Mouse (Mus musculus) hindbrain, embryonic 14.5 days (tissue): Measurements from ENCODE around the gene Prdm1. TPM values are rescaled to one million over a fixed set of nuclear protein-coding genes. Genes with fewer than 3 reads are reported as not detected.

Source experiments
- ATAC-seq: fragments of 200-750 bp; cut with Nextera tagmentation; 2 replicates; pipeline ENCODE4 v1.8.0; 2017; ENCODE audit warnings: moderate number of reproducible peaks, mild to moderate bottlenecking, moderate TSS enrichment, moderate library complexity; ENCODE audit not compliant: low FRiP score
- DNase-seq: peaks from one replicate; pipeline ENCODE4 v3.0.0-alpha.2; 2015; ENCODE audit warnings: low spot score
- H3K27ac ChIP-seq: fragments of 300-500 bp; sonication (generic); 2 replicates; pipeline ENCODE4 v1.5.1; 2014; ENCODE audit warnings: mild to moderate bottlenecking, moderate library complexity
- H3K27me3 ChIP-seq: fragments of 300-500 bp; sonication (generic); 2 replicates; pipeline ENCODE4 v1.6.1; 2014; ENCODE audit warnings: mild to moderate bottlenecking, low read length, mixed read lengths; ENCODE audit not compliant: control insufficient read depth, insufficient read depth
- H3K36me3 ChIP-seq: fragments of 300-500 bp; sonication (generic); replicated peaks from 2 replicates; pipeline ENCODE4 v1.6.1; 2014; ENCODE audit not compliant: control insufficient read depth, insufficient read depth
- H3K4me1 ChIP-seq: fragments of 300-500 bp; sonication (generic); replicated peaks from 2 replicates; pipeline ENCODE4 v1.6.1; 2014; ENCODE audit warnings: antibody characterized with exemption, low read length, mixed read lengths; ENCODE audit not compliant: control insufficient read depth, insufficient read depth
- H3K4me2 ChIP-seq: fragments of 300-500 bp; sonication (generic); replicated peaks from 2 replicates; pipeline ENCODE4 v1.6.1; 2014; ENCODE audit warnings: mild to moderate bottlenecking, moderate library complexity
- H3K4me3 ChIP-seq: fragments of 300-500 bp; sonication (generic); replicated peaks from 2 replicates; pipeline ENCODE4 v1.5.1; 2014; ENCODE audit warnings: mild to moderate bottlenecking, low read length
- H3K9ac ChIP-seq: fragments of 300-500 bp; sonication (generic); 2 replicates; pipeline ENCODE4 v1.6.1; 2014
- H3K9me3 ChIP-seq: fragments of 300-500 bp; sonication (generic); 2 replicates; pipeline ENCODE4 v1.6.1; 2016; ENCODE audit warnings: low read length; ENCODE audit not compliant: control insufficient read depth
- WGBS: fragments of 180-500 bp; shearing (Covaris S2); extraction: QIAGEN DNeasy Blood & Tissue Kit; methylation state at CpG from one replicate; pipeline ENCODE4 v1.1.7; 2014; 5-methylcytosine and 5-hydroxymethylcytosine counted together
- polyA plus RNA-seq: library from polyadenylated mRNA; unstranded; fragments of >200 nt; fragmentation: Nextera tagmentation; extraction: Ambion mirVana; gene quantifications from 2 replicates; pipeline ENCODE4 v1.2.1, GENCODE M21; 2014

Prdm1 gene
- polyA plus RNA-seq, 1 experiment from 2014 or later: 0.86 TPM

GRCm38 (mm10) chr10:44479286-44479685, 49.0 kb downstream of the Prdm1 start:
- Histone ChIP-seq H3K4me3 (no peak overlapping the region), H3K36me3 (no peaks in the 10 kb centered on the region), H3K27me3 (no peaks in the 10 kb centered on the region), H3K4me1 (0 out of 2 replicates have a peak, but pooled peaks cover 6% of the 10 kb centered on the region), H3K27ac (no peak overlapping the region), H3K9me3 (no peaks in the 10 kb centered on the region), H3K4me2 (no peak overlapping the region), H3K9ac (no peak overlapping the region)
- no peak for DNase-seq
- 35% methylated on average over 6 of the region's 6 CpGs for WGBS
- ATAC-seq: no peak

GRCm38 (mm10) chr10:44478091-44478490, 50.2 kb downstream of the Prdm1 start:
- Histone ChIP-seq H3K27me3 (no peaks in the 10 kb centered on the region), H3K27ac (no peak overlapping the region), H3K36me3 (no peaks in the 10 kb centered on the region), H3K9ac (no peak overlapping the region), H3K4me1 (0 out of 2 replicates have a peak, but pooled peaks cover 6% of the 10 kb centered on the region), H3K4me2 (no peak overlapping the region), H3K4me3 (no peak overlapping the region), H3K9me3 (no peaks in the 10 kb centered on the region)
- DNase-seq (no peak), ATAC-seq (no peak)
- 78% methylated on average over 5 of the region's 5 CpGs for WGBS

GRCm38 (mm10) chr10:44477240-44477639, 51.1 kb downstream of the Prdm1 start:
- no peaks in the 10 kb centered on the region for H3K36me3 ChIP-seq
- ATAC-seq: no peak
- H3K9me3 ChIP-seq: no peaks in the 10 kb centered on the region
- H3K9ac ChIP-seq: no peak overlapping the region
- H3K27me3 ChIP-seq: no peaks in the 10 kb centered on the region
- H3K4me3 ChIP-seq: no peak overlapping the region
- H3K27ac ChIP-seq: no peak overlapping the region
- no peak for DNase-seq
- H3K4me1 ChIP-seq: 0 out of 2 replicates have a peak, but pooled peaks cover 6% of the 10 kb centered on the region
- WGBS: 84% methylated on average over 8 of the region's 8 CpGs
- no peak overlapping the region for H3K4me2 ChIP-seq

- H3K27ac ChIP-seq: no peak overlapping the region
- no peak overlapping the region for H3K9ac ChIP-seq
- ATAC-seq: no peak
- H3K27me3 ChIP-seq: no peaks in the 10 kb centered on the region
- H3K4me3 ChIP-seq: no peak overlapping the region
- H3K9me3 ChIP-seq: no peaks in the 10 kb centered on the region
- no peak overlapping the region for H3K4me2 ChIP-seq
- WGBS: 71% methylated on average over 13 of the region's 13 CpGs
- 0 out of 2 replicates have a peak, but pooled peaks cover 6% of the 10 kb centered on the region for H3K4me1 ChIP-seq
- no peak for DNase-seq
- H3K36me3 ChIP-seq: no peaks in the 10 kb centered on the region
These were observed 51.8 kb downstream of the Prdm1 start for GRCm38 (mm10) chr10:44476523-44476922.

GRCm38 (mm10) chr10:44475376-44475775, 52.9 kb downstream of the Prdm1 start:
- H3K4me1 ChIP-seq: 0 out of 2 replicates have a peak, but pooled peaks cover 6% of the 10 kb centered on the region
- 90% methylated on average over 3 of the region's 3 CpGs for WGBS
- H3K36me3 ChIP-seq: no peaks in the 10 kb centered on the region
- no peak overlapping the region for H3K27ac ChIP-seq
- ATAC-seq: no peak
- H3K4me2 ChIP-seq: no peak overlapping the region
- H3K27me3 ChIP-seq: no peaks in the 10 kb centered on the region
- H3K4me3 ChIP-seq: no peak overlapping the region
- DNase-seq: no peak
- H3K9ac ChIP-seq: no peak overlapping the region
- H3K9me3 ChIP-seq: no peaks in the 10 kb centered on the region

- 0 out of 2 replicates have a peak, but pooled peaks cover 6% of the 10 kb centered on the region for H3K4me1 ChIP-seq
- no peaks in the 10 kb centered on the region for H3K36me3 ChIP-seq
- WGBS: 55% methylated on average over 10 of the region's 10 CpGs
- H3K27me3 ChIP-seq: no peaks in the 10 kb centered on the region
- no peak overlapping the region for H3K4me3 ChIP-seq
- H3K4me2 ChIP-seq: no peak overlapping the region
- DNase-seq: peak; percentile 69
- H3K9me3 ChIP-seq: no peaks in the 10 kb centered on the region
- H3K27ac ChIP-seq: no peak overlapping the region
- no peak overlapping the region for H3K9ac ChIP-seq
- peak; percentile 73 for ATAC-seq
These were observed 54.0 kb downstream of the Prdm1 start for GRCm38 (mm10) chr10:44474256-44474655.

GRCm38 (mm10) chr10:44465618-44466017, 62.7 kb downstream of the Prdm1 start:
- Histone ChIP-seq H3K27me3 (no peaks in the 10 kb centered on the region; the same call in none of the 2 replicates), H3K9ac (no peak overlapping the region), H3K4me1 (no peaks in the 10 kb centered on the region), H3K36me3 (no peaks in the 10 kb centered on the region), H3K27ac (no peak overlapping the region), H3K4me3 (no peak overlapping the region), H3K9me3 (no peaks in the 10 kb centered on the region), H3K4me2 (no peak overlapping the region)
- DNase-seq (no peak), ATAC-seq (no peak)
- 26% methylated on average over 8 of the region's 8 CpGs for WGBS

- ATAC-seq: no peak
- no peaks in the 10 kb centered on the region; the same call in 1 of the 2 replicates for H3K4me1 ChIP-seq
- H3K27me3 ChIP-seq: peaks cover 3% of the 10 kb centered on the region
- H3K27ac ChIP-seq: no peak overlapping the region
- H3K4me3 ChIP-seq: no peak overlapping the region
- no peaks in the 10 kb centered on the region for H3K9me3 ChIP-seq
- no peak for DNase-seq
- no peak overlapping the region for H3K9ac ChIP-seq
- H3K4me2 ChIP-seq: no peak overlapping the region
- 75% methylated on average over 5 of the region's 5 CpGs for WGBS
- H3K36me3 ChIP-seq: no peaks in the 10 kb centered on the region
These were observed 63.7 kb downstream of the Prdm1 start for GRCm38 (mm10) chr10:44464563-44464962.

GRCm38 (mm10) chr10:44463856-44464255, 64.4 kb downstream of the Prdm1 start:
- Histone ChIP-seq H3K4me2 (no peak overlapping the region), H3K27ac (no peak overlapping the region), H3K36me3 (no peaks in the 10 kb centered on the region), H3K4me3 (no peak overlapping the region), H3K4me1 (no peaks in the 10 kb centered on the region; the same call in 1 of the 2 replicates), H3K27me3 (peaks cover 6% of the 10 kb centered on the region), H3K9me3 (no peaks in the 10 kb centered on the region), H3K9ac (no peak overlapping the region)
- DNase-seq: no peak
- WGBS: 82% methylated on average over 4 of the region's 4 CpGs
- ATAC-seq: no peak

GRCm38 (mm10) chr10:44462351-44462750, 66.0 kb downstream of the Prdm1 start:
- Histone ChIP-seq H3K27me3 (peaks cover 13% of the 10 kb centered on the region), H3K36me3 (no peaks in the 10 kb centered on the region), H3K27ac (no peak overlapping the region), H3K9me3 (no peaks in the 10 kb centered on the region), H3K4me2 (no peak overlapping the region), H3K9ac (no peak overlapping the region), H3K4me1 (peaks cover 7% of the 10 kb centered on the region), H3K4me3 (no peak overlapping the region)
- no peak for DNase-seq
- ATAC-seq: no peak
- 91% methylated on average over 8 of the region's 8 CpGs for WGBS
